Mouse (Mus musculus) ES-Bruce4 (cell line): ENCODE results near the gene D8Ertd738e.

Experiments
- CTCF ChIP-seq: IDR thresholded peaks from one replicate; pipeline ENCODE4 v1.8.1; 2011; ENCODE audit warnings: low read depth, low read length
- EP300 ChIP-seq: IDR thresholded peaks from 2 replicates; pipeline ENCODE4 v1.6.1; 2011; ENCODE audit warnings: low read depth, low read length; ENCODE audit not compliant: insufficient read depth

DNA sequence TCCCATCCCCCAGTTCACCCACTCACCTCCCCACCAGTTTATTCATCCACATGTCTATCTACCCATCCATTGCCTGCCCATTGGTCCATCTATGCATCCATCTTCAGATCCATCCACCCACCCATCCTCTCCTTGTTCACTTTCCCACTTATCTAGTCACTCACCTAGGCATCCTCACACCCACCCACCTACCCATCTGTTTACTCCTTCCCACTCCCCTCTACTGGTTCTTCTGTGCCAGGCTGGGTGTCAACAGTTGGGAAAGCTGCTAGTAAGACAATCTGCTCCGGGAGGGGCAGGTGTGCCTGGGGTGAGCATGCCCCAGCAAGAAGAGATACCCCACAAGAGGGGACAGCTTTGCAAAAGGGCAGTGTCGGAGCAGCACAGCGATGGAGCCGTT, 11.6 kb upstream of the D8Ertd738e start:
- TF ChIP-seq CTCF (no peak), EP300 (no peak)
